Mouse (Mus musculus) activated CD4-positive, CD25-positive, alpha-beta regulatory T cell, adult 4 months (primary cell): ENCODE measurements around the gene Uba52. TPM values are rescaled to one million over a fixed set of nuclear protein-coding genes. Genes with fewer than 3 reads are reported as not detected.
A peak's percentile ranks its signal among the peaks of the same experiment; 100 is the strongest.

ENCODE experiments used
- ATAC-seq: one replicate; pipeline ENCODE4 v1.8.0; 2017
- polyA plus RNA-seq, 2 experiments: library from polyadenylated mRNA; unstranded; fragments of 100-300 nt; shearing (Covaris generic); gene quantifications; one replicate each; pipeline ENCODE4 v1.2.1; 2017

The Uba52 gene
- polyA plus RNA-seq, 2 experiments from 2014 or later: 3,631 to 4,013 TPM

- no peak for ATAC-seq
These were observed 28.7 kb downstream of the Uba52 start for GRCm38 (mm10) chr8:70481908-70482307.

- no peak for ATAC-seq
These were observed 33.2 kb downstream of the Uba52 start for GRCm38 (mm10) chr8:70477269-70477982.

GRCm38 (mm10) chr8:70476333-70477268 is 34.0 kb downstream of the Uba52 start, which contains the start of gene Klhl26:
TSS of gene Klhl26 (minus strand) at chr8:70476968.
- ATAC-seq: peak; percentile 95

GRCm38 (mm10) chr8:70471856-70472255 is 38.7 kb downstream of the Uba52 start:
- ATAC-seq: no peak

GRCm38 (mm10) chr8:70469938-70470337 is 40.7 kb downstream of the Uba52 start:
- ATAC-seq: no peak

GRCm38 (mm10) chr8:70469295-70469916 is 41.2 kb downstream of the Uba52 start:
- ATAC-seq: no peak

- no peak for ATAC-seq
These were observed 41.9 kb downstream of the Uba52 start for GRCm38 (mm10) chr8:70468733-70469132.

- no peak for ATAC-seq
These were observed 42.7 kb downstream of the Uba52 start for GRCm38 (mm10) chr8:70467907-70468306.

GRCm38 (mm10) chr8:70467229-70467725 is 43.3 kb downstream of the Uba52 start:
- ATAC-seq: no peak

- ATAC-seq: no peak
These were observed 43.8 kb downstream of the Uba52 start for GRCm38 (mm10) chr8:70466771-70467170.

- ATAC-seq: no peak
These were observed 44.3 kb downstream of the Uba52 start for GRCm38 (mm10) chr8:70466305-70466704.

GRCm38 (mm10) chr8:70465701-70466100 is 44.9 kb downstream of the Uba52 start:
- ATAC-seq: no peak

- no peak for ATAC-seq
These were observed 46.4 kb downstream of the Uba52 start for GRCm38 (mm10) chr8:70464162-70464561.

- no peak for ATAC-seq
These were observed 47.3 kb downstream of the Uba52 start for GRCm38 (mm10) chr8:70463306-70463705.

- no peak for ATAC-seq
These were observed 48.1 kb downstream of the Uba52 start for GRCm38 (mm10) chr8:70462516-70462813.

GRCm38 (mm10) chr8:70461765-70462515 is 48.7 kb downstream of the Uba52 start:
- ATAC-seq: no peak

- ATAC-seq: no peak
These were observed 50.0 kb downstream of the Uba52 start for GRCm38 (mm10) chr8:70460606-70461005.

- no peak for ATAC-seq
These were observed 50.4 kb downstream of the Uba52 start for GRCm38 (mm10) chr8:70460199-70460598.

GRCm38 (mm10) chr8:70459636-70460035 is 51.0 kb downstream of the Uba52 start:
- ATAC-seq: no peak

- no peak for ATAC-seq
These were observed 52.1 kb downstream of the Uba52 start for GRCm38 (mm10) chr8:70458462-70458861.
